Mouse (Mus musculus) midbrain, embryonic 12.5 days (tissue): ENCODE measurements around the gene Ston1. TPM values are rescaled to one million over a fixed set of nuclear protein-coding genes. Genes with fewer than 3 reads are reported as not detected.
A peak's percentile ranks its signal among the peaks of the same experiment; 100 is the strongest.

Source experiments
- ATAC-seq: fragments of 200-750 bp; cut with Nextera tagmentation; 2 replicates; pipeline ENCODE4 v1.8.0; 2017; ENCODE audit warnings: low read depth, moderate TSS enrichment, moderate library complexity; ENCODE audit not compliant: low FRiP score
- H3K27ac ChIP-seq: fragments of 300-500 bp; sonication (generic); replicated peaks from 2 replicates; pipeline ENCODE4 v1.5.1; 2016; ENCODE audit warnings: mild to moderate bottlenecking
- H3K27me3 ChIP-seq: fragments of 300-500 bp; sonication (generic); 2 replicates; pipeline ENCODE4 v1.6.1; 2016; ENCODE audit warnings: mild to moderate bottlenecking
- H3K36me3 ChIP-seq: fragments of 300-500 bp; sonication (generic); 2 replicates; pipeline ENCODE4 v1.6.1; 2016
- H3K4me1 ChIP-seq: fragments of 300-500 bp; sonication (generic); 2 replicates; pipeline ENCODE4 v1.6.1; 2016
- H3K4me2 ChIP-seq: fragments of 300-500 bp; sonication (generic); replicated peaks from 2 replicates; pipeline ENCODE4 v1.6.1; 2016; ENCODE audit warnings: mild to moderate bottlenecking, moderate library complexity
- H3K4me3 ChIP-seq: fragments of 300-500 bp; sonication (generic); 2 replicates; pipeline ENCODE4 v1.5.1; 2016; ENCODE audit warnings: mild to moderate bottlenecking
- H3K9ac ChIP-seq: fragments of 300-500 bp; sonication (generic); replicated peaks from 2 replicates; pipeline ENCODE4 v1.6.1; 2016; ENCODE audit warnings: mild to moderate bottlenecking, moderate library complexity
- H3K9me3 ChIP-seq: fragments of 300-500 bp; sonication (generic); 2 replicates; pipeline ENCODE4 v1.6.1; 2016; ENCODE audit warnings: mild to moderate bottlenecking
- WGBS: fragments of 180-500 bp; shearing (Covaris S2); methylation state at CpG from one replicate; pipeline ENCODE4 v1.1.7; 2016; 5-methylcytosine and 5-hydroxymethylcytosine counted together
- polyA plus RNA-seq: library from polyadenylated mRNA; unstranded; fragments of >200 nt; fragmentation: Nextera tagmentation; extraction: Ambion mirVana; gene quantifications from 2 replicates; pipeline ENCODE4 v1.2.1, GENCODE M21; 2016

The Ston1 gene
- polyA plus RNA-seq, 1 experiment from 2014 or later = 1.6 TPM

GRCm38 (mm10) chr17:88614234-88614633 is 16.8 kb downstream of the Ston1 start:
- Histone ChIP-seq H3K4me1 (no peaks in the 10 kb centered on the region), H3K27ac (no peak overlapping the region), H3K4me2 (no peak overlapping the region), H3K27me3 (no peaks in the 10 kb centered on the region), H3K9me3 (no peaks in the 10 kb centered on the region), H3K4me3 (no peak overlapping the region), H3K9ac (no peak overlapping the region), H3K36me3 (no peaks in the 10 kb centered on the region)
- ATAC-seq = no peak
- 79% methylated on average over 3 of the region's 3 CpGs for WGBS

DNA sequence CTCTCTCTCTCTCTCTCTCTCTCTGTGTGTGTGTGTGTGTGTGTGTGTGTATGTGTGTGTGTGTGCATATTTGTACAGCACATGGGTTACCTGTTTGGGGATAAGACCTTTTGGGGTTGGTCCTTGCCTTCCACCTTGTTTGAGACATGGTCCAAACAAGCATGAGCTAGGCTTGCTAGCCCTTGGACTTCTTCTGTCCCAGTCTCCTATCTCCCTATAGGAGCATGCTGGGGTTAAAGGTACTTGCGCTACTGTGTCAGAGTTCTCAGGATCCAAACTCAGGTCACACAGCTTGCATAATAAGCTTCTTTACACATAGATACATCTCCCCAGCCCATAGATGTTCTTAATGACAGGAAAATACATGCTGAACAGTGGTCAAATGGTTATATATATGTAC is 17.2 kb downstream of the Ston1 start:
- Histone ChIP-seq H3K9me3 (no peaks in the 10 kb centered on the region), H3K36me3 (no peaks in the 10 kb centered on the region), H3K9ac (no peak overlapping the region), H3K27me3 (no peaks in the 10 kb centered on the region), H3K4me3 (no peak overlapping the region), H3K4me1 (no peaks in the 10 kb centered on the region), H3K27ac (no peak overlapping the region), H3K4me2 (no peak overlapping the region)
- 100% methylated on average over 1 of the region's 1 CpGs for WGBS
- no peak for ATAC-seq

GRCm38 (mm10) chr17:88615492-88616155 is 18.1 kb downstream of the Ston1 start:
- WGBS = 90% methylated on average over 1 of the region's 1 CpGs
- no peak for ATAC-seq
- Histone ChIP-seq H3K9me3 (no peaks in the 10 kb centered on the region), H3K36me3 (no peaks in the 10 kb centered on the region), H3K9ac (no peak overlapping the region), H3K4me1 (no peaks in the 10 kb centered on the region), H3K4me2 (no peak overlapping the region), H3K4me3 (no peak overlapping the region), H3K27ac (no peak overlapping the region), H3K27me3 (no peaks in the 10 kb centered on the region)

DNA sequence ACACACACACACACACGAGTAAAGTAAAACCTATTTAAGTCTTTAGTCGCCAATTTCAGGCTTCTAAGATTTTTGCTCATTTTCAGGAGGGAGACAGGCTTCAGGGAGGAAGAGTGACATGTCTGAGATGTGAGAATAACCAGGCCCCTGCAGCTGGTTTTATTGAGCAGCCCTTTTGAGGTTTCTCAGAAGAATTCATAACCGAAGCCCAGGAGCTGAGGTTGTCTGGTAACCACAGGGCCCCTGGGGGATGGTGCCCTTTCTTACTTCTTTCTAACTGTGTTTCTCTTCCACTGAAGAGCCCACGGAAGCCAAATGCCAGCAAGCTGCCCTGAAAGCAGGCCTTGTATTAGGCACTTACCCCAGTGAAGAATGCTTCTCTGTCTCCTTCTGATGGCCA is 23.5 kb downstream of the Ston1 start:
- Histone ChIP-seq H3K4me2 (no peak overlapping the region), H3K27ac (no peak overlapping the region), H3K36me3 (no peaks in the 10 kb centered on the region), H3K27me3 (no peaks in the 10 kb centered on the region), H3K9me3 (no peaks in the 10 kb centered on the region), H3K9ac (no peak overlapping the region), H3K4me3 (no peak overlapping the region), H3K4me1 (no peaks in the 10 kb centered on the region)
- ATAC-seq = no peak
- WGBS = 81% methylated on average over 4 of the region's 4 CpGs

DNA sequence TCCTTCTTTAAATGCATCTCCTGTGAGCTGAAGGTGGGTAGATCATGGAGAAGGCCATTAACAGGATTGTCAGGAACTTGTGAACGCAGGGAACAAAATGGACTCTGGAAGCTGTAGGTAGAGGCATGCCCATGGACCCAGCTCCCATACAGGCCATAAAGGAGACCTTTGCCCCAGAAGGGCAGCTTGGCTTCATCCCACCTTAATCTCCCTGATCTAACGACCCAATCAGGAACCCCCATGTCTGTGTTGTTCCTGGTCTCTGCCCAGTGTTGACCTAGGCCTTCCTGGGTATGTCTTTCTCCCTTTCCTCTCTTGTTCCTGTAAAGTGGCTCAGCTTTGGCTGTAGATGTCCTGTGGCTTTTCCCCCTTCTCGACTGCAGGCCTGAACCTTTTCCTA is 23.9 kb downstream of the Ston1 start:
- Histone ChIP-seq H3K36me3 (no peaks in the 10 kb centered on the region), H3K9me3 (no peaks in the 10 kb centered on the region), H3K4me3 (no peak overlapping the region), H3K27ac (no peak overlapping the region), H3K4me1 (no peaks in the 10 kb centered on the region), H3K9ac (no peak overlapping the region), H3K4me2 (no peak overlapping the region), H3K27me3 (no peaks in the 10 kb centered on the region)
- no peak for ATAC-seq
- 89% methylated on average over 3 of the region's 3 CpGs for WGBS

GRCm38 (mm10) chr17:88622711-88623110 is 25.2 kb downstream of the Ston1 start:
- Histone ChIP-seq H3K9ac (no peak overlapping the region), H3K9me3 (no peaks in the 10 kb centered on the region), H3K27ac (no peak overlapping the region), H3K4me2 (no peak overlapping the region), H3K27me3 (no peaks in the 10 kb centered on the region), H3K4me3 (no peak overlapping the region), H3K36me3 (no peaks in the 10 kb centered on the region), H3K4me1 (0 out of 2 replicates have a peak, but pooled peaks cover 4% of the 10 kb centered on the region)
- ATAC-seq = no peak
- 85% methylated on average over 1 of the region's 1 CpGs for WGBS

DNA sequence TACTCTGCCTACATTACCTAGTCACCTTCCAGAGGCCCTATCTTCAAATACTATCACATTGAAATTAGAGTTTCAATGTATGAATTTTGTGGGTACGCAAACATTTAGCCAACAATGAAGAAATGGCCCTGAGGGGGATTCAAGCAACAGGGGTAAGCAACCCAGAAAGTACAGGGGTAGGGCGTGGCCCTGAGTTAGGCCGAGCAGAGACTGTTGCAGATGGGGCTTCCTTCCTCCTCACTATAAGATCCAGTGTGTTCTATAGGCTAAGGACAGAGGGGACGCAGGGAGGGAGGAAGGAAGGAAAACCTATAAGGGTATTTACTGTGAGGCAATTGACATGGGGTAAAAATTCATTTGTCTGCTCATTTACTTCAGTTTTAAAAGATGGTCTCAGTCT is 26.9 kb downstream of the Ston1 start:
- ATAC-seq = no peak
- Histone ChIP-seq H3K27me3 (no peaks in the 10 kb centered on the region), H3K4me3 (no peak overlapping the region), H3K9me3 (no peaks in the 10 kb centered on the region), H3K9ac (no peak overlapping the region), H3K27ac (no peak overlapping the region), H3K4me1 (peaks cover 9% of the 10 kb centered on the region), H3K36me3 (no peaks in the 10 kb centered on the region), H3K4me2 (no peak overlapping the region)
- WGBS = 89% methylated on average over 4 of the region's 4 CpGs

DNA sequence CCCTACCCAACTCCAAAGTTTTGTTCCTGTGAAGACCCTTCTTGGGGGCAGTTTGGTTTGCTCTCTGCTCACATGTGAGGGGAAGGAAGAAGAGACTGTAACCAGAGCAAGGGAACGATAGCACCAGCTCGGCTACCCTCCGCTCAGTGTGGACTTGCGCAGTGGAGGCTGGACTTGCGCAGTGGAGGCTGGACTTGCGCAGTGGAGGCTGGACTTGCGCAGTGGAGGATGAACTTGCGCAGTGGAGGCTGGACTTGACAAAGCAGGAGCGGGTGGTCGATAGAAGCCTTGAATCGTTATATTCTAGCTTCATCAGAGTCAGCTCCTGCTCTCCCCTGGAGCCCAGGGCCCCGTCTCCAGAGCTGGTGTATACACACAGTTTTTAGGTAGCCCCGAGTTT is 27.9 kb downstream of the Ston1 start:
- H3K4me3 ChIP-seq = no peak overlapping the region
- no peaks in the 10 kb centered on the region for H3K9me3 ChIP-seq
- no peaks in the 10 kb centered on the region for H3K27me3 ChIP-seq
- H3K4me2 ChIP-seq = no peak overlapping the region
- peaks cover 19% of the 10 kb centered on the region for H3K4me1 ChIP-seq
- H3K9ac ChIP-seq = no peak overlapping the region
- WGBS = 94% methylated on average over 13 of the region's 13 CpGs
- no peak for ATAC-seq
- no peak overlapping the region for H3K27ac ChIP-seq
- H3K36me3 ChIP-seq = no peaks in the 10 kb centered on the region

GRCm38 (mm10) chr17:88625931-88626330 is 28.4 kb downstream of the Ston1 start:
- H3K27ac ChIP-seq = no peak overlapping the region

DNA sequence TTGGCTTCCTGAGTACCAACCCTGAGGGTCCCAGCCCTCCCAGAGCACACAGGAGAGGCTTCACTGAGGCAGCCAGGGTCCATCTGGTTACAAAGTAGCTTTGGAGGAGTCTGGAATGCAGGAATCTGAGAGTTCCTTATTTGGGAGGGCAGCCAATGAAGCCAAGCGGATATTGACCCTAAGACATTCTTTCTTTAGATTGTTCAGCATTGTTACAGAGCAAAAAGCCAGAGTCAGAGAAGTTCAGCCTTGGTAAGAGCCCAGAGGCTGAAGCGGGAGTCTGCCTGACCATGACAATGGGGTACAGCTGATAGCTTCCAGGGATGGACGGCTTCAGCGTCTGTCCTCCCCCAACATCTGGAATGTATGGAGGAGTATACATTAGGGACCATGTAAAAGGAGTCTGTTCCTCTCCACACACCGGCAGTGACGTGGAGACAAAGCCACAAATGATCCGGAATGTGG is 28.9 kb downstream of the Ston1 start:
- Histone ChIP-seq H3K27me3 (no peaks in the 10 kb centered on the region), H3K4me1 (peaks cover 26% of the 10 kb centered on the region), H3K36me3 (no peaks in the 10 kb centered on the region), H3K9me3 (no peaks in the 10 kb centered on the region), H3K27ac (no peak overlapping the region), H3K4me2 (no peak overlapping the region), H3K4me3 (no peak overlapping the region), H3K9ac (no peak overlapping the region)
- WGBS = 46% methylated on average over 7 of the region's 7 CpGs
- no peak for ATAC-seq

More at GRCm38 (mm10) chr17:88625931-88626330, 28.4 kb downstream of the Ston1 start:
- ATAC-seq = no peak
- H3K36me3 ChIP-seq = no peaks in the 10 kb centered on the region
- WGBS = 76% methylated on average over 7 of the region's 7 CpGs
- no peak overlapping the region for H3K9ac ChIP-seq
- H3K4me3 ChIP-seq = no peak overlapping the region
- H3K9me3 ChIP-seq = no peaks in the 10 kb centered on the region
- H3K4me1 ChIP-seq = peaks cover 25% of the 10 kb centered on the region
- no peaks in the 10 kb centered on the region for H3K27me3 ChIP-seq
- no peak overlapping the region for H3K4me2 ChIP-seq

GRCm38 (mm10) chr17:88627150-88627549 is 29.7 kb downstream of the Ston1 start:
- Histone ChIP-seq H3K9me3 (no peaks in the 10 kb centered on the region), H3K27me3 (no peaks in the 10 kb centered on the region), H3K9ac (no peak overlapping the region), H3K4me3 (no peak overlapping the region), H3K27ac (no peak overlapping the region), H3K36me3 (no peaks in the 10 kb centered on the region), H3K4me1 (peaks cover 29% of the 10 kb centered on the region), H3K4me2 (no peak overlapping the region)
- 84% methylated on average over 7 of the region's 7 CpGs for WGBS
- no peak for ATAC-seq

DNA sequence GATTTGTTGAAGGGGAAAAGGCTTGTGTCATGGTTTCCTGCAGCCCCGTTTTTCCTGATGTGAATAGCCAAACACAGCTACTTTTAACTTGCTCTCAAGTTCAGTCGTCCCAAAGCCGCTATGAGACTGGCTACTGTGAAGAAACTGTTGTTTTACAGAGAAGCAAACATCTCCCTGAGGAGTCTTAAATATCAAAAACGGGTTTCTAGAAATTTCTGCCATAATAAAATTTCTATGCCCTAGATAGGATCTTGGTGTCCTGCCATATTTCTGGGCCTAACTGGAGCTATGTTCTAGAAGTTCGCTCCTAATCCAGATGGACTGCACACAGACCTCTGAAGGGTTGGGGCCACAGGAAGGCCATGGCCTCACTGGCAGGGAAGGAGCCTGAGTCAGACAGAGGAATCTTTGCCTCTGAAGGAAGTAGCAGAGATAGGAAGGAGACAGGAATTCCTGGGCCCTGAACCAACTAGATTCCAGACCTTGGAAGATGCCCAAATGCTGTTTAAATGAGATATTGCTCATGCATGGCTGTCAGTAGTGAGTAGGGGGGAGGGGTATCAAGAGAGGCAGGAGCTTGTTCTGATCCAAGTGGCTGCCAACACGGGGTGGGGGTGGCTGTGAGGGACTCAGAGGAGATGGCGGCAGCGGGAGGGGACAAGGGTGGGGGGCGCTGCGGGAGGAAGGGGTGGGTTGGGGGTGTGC is 31.3 kb downstream of the Ston1 start:
- Histone ChIP-seq H3K4me2 (no peak overlapping the region), H3K36me3 (no peaks in the 10 kb centered on the region), H3K9me3 (no peaks in the 10 kb centered on the region), H3K27me3 (no peaks in the 10 kb centered on the region), H3K9ac (no peak overlapping the region), H3K27ac (no peak overlapping the region; the same call in 1 of the 2 replicates), H3K4me1 (peaks cover 29% of the 10 kb centered on the region), H3K4me3 (no peak overlapping the region)
- 58% methylated on average over 8 of the region's 10 CpGs for WGBS
- ATAC-seq = peak; percentile 45; the same call in 1 of the 2 replicates
